Mouse (Mus musculus): ENCODE measurements around the gene Gba2.
A peak's percentile ranks its signal among the peaks of the same experiment; 100 is the strongest.

GRCm38 (mm10) chr4:43558028-43558630, 20.5 kb downstream of the Gba2 start:
- TF ChIP-seq CTCF (IDR thresholded peaks at IDR 0.05; ENCODE audit: borderline replicate concordance, insufficient read depth, low read length) = no peak
- peak; percentile 79 for TF ChIP-seq POLR2A (IDR thresholded peaks at IDR 0.05; ENCODE audit: low read depth, low read length)
